Mouse (Mus musculus) midbrain, embryonic 10.5 days (tissue): ENCODE measurements at regions not wholly inside any gene's neighbourhood (a gene's known extent, or its start where the extent isn't known, plus 50 kb on each side); places are given as distances from the start of the nearest gene placed in this dataset.
A peak's percentile ranks its signal among the peaks of the same experiment; 100 is the strongest.

Source experiments
- DNase-seq: peaks from one replicate; pipeline ENCODE4 v3.0.0-alpha.2; 2017; ENCODE audit warnings: low spot score
- H3K27ac ChIP-seq: fragments of 300-500 bp; sonication (generic); replicated peaks from 2 replicates; pipeline ENCODE4 v1.5.1; 2016; ENCODE audit warnings: mild to moderate bottlenecking
- H3K27me3 ChIP-seq: fragments of 300-500 bp; sonication (generic); 2 replicates; pipeline ENCODE4 v1.6.1; 2016; ENCODE audit warnings: low read depth, mild to moderate bottlenecking; ENCODE audit not compliant: poor library complexity, severe bottlenecking
- H3K36me3 ChIP-seq: fragments of 300-500 bp; sonication (generic); 2 replicates; pipeline ENCODE4 v1.6.1; 2016; ENCODE audit warnings: mild to moderate bottlenecking, moderate library complexity
- H3K4me1 ChIP-seq: fragments of 300-500 bp; sonication (generic); 2 replicates; pipeline ENCODE4 v1.6.1; 2016
- H3K4me3 ChIP-seq: fragments of 300-500 bp; sonication (generic); 2 replicates; pipeline ENCODE4 v1.5.1; 2016; ENCODE audit warnings: mild to moderate bottlenecking, moderate library complexity
- H3K9me3 ChIP-seq: fragments of 300-500 bp; sonication (generic); replicated peaks from 2 replicates; pipeline ENCODE4 v1.6.1; 2016; ENCODE audit warnings: mild to moderate bottlenecking
- WGBS: fragments of 180-500 bp; shearing (Covaris S2); methylation state at CpG from one replicate; pipeline ENCODE4 v1.1.7; 2016; 5-methylcytosine and 5-hydroxymethylcytosine counted together

DNA sequence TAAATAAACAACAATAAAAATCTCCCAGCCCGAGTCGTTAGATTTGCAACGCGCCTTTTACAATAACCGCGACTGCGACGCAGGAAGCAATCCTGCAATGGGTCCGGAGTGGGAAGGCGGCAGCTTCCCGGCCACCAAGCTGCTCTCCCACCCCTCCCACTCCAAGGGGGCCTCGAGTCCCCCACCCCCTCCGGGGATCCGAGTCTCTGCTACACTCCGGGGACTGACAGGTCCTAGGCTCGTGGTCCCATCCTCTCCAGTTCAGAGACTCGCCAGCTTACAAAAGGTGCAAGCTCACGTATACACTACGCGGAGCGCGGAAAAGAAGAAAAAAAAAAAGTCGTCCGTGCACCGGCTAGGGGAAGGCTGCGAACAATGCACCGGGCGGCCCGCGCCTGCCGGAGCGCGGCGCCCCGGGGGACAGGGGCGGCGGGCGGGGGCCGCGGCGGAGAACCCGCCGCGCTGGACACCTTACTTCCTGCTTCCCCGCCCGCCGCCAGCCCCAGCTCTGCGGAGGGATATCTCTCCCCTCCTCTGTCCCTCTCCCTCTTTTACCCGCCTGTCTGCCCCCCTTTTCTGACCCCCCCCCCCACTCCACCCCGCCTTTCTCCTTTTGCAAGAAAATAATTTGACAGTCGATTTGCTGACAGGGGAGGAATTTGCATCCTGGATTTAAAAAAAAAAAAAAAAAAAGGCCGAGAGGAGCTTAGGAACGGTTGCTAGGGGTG, 130.0 kb upstream of the Ubr2 start:
- WGBS = 0% methylated on average over 52 of the region's 53 CpGs
- H3K27me3 ChIP-seq = peaks cover 12% of the 10 kb centered on the region; the same call in 1 of the 2 replicates
- no peaks in the 10 kb centered on the region for H3K9me3 ChIP-seq
- peak; percentile 85 for DNase-seq
- H3K36me3 ChIP-seq = 0 out of 2 replicates have a peak, but pooled peaks cover 5% of the 10 kb centered on the region
- peak overlapping the region; percentile 98 for H3K27ac ChIP-seq
- peak overlapping the region; percentile 83 for H3K4me3 ChIP-seq
- peaks cover 42% of the 10 kb centered on the region for H3K4me1 ChIP-seq

- peak; percentile 95 for DNase-seq
- peak overlapping the region; percentile 83 for H3K4me3 ChIP-seq
- 0% methylated on average over 31 of the region's 34 CpGs for WGBS
- H3K36me3 ChIP-seq = no peaks in the 10 kb centered on the region
- H3K27me3 ChIP-seq = peaks cover 12% of the 10 kb centered on the region; the same call in 1 of the 2 replicates
- peak overlapping the region; percentile 98 for H3K27ac ChIP-seq
- no peaks in the 10 kb centered on the region for H3K9me3 ChIP-seq
- peaks cover 42% of the 10 kb centered on the region for H3K4me1 ChIP-seq
Observed at GRCm38 (mm10) chr17:47139730-47140231, 129.4 kb upstream of the Ubr2 start.

- Histone ChIP-seq H3K36me3 (no peaks in the 10 kb centered on the region), H3K27ac (peak overlapping the region; percentile 98), H3K4me3 (peak overlapping the region; percentile 83), H3K9me3 (no peaks in the 10 kb centered on the region), H3K27me3 (peaks cover 12% of the 10 kb centered on the region; the same call in 1 of the 2 replicates), H3K4me1 (peaks cover 42% of the 10 kb centered on the region)
- no peak for DNase-seq
- WGBS = 2% methylated on average over 27 of the region's 27 CpGs
Observed at GRCm38 (mm10) chr17:47139171-47139617, 128.8 kb upstream of the Ubr2 start.

GRCm38 (mm10) chr17:47138174-47138573, 127.8 kb upstream of the Ubr2 start:
- WGBS = 23% methylated on average over 6 of the region's 6 CpGs
- H3K4me1 ChIP-seq = peaks cover 35% of the 10 kb centered on the region
- no peaks in the 10 kb centered on the region for H3K36me3 ChIP-seq
- H3K27ac ChIP-seq = peak overlapping the region; percentile 98; the same call in 1 of the 2 replicates
- no peak for DNase-seq
- H3K9me3 ChIP-seq = no peaks in the 10 kb centered on the region
- H3K4me3 ChIP-seq = no peak overlapping the region; the same call in 1 of the 2 replicates
- H3K27me3 ChIP-seq = peaks cover 12% of the 10 kb centered on the region; the same call in 1 of the 2 replicates

DNA sequence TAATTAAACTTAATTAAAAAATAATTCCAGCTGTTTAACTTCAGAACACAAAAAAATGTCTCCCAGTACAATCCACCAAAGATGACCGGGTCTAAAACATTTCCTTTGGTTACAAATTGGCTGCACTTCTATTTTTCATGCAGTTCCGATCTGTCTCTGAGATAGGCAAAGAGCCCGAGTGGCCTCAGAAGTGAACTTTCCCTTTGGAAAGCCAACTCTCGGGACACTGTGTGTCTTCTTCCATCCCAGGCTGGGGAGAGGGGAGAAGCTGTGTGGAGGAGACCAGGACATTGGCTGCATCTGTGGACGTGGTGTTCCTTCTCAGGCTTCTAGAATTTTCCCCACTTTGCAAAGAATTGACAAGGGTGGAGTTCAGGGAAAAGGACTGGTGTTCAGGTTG, 125.0 kb upstream of the Ubr2 start:
- no peaks in the 10 kb centered on the region for H3K9me3 ChIP-seq
- peaks cover 20% of the 10 kb centered on the region for H3K4me1 ChIP-seq
- no peak overlapping the region for H3K4me3 ChIP-seq
- DNase-seq = no peak
- no peaks in the 10 kb centered on the region for H3K36me3 ChIP-seq
- 89% methylated on average over 5 of the region's 5 CpGs for WGBS
- peaks cover 12% of the 10 kb centered on the region; the same call in 1 of the 2 replicates for H3K27me3 ChIP-seq
- no peak overlapping the region for H3K27ac ChIP-seq

GRCm38 (mm10) chr17:47133785-47134184, 123.4 kb upstream of the Ubr2 start:
- no peak overlapping the region for H3K4me3 ChIP-seq
- 81% methylated on average over 2 of the region's 2 CpGs for WGBS
- H3K9me3 ChIP-seq = no peaks in the 10 kb centered on the region
- H3K27me3 ChIP-seq = peaks cover 10% of the 10 kb centered on the region; the same call in 1 of the 2 replicates
- no peak overlapping the region for H3K27ac ChIP-seq
- DNase-seq = no peak
- H3K36me3 ChIP-seq = no peaks in the 10 kb centered on the region
- peaks cover 11% of the 10 kb centered on the region for H3K4me1 ChIP-seq

DNA sequence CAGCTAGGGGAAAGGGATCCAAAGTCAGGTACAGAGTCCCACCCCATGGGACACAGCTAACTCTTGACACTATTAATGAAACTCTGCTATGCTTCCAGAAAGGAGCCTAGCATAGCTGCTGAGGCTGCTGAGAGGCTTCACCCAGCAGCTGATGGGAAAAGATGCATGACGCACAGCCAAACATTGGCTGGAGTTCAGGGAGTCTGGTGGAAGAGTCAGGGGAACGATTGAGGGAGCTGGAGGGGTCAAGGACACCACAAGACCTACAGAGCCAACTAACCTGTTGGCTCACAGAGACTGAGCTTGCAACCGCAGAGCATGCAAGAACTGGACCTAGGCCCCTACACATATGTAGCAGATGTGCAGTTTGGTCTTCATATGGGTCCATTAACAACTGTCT, 117.2 kb upstream of the Ubr2 start:
- H3K36me3 ChIP-seq = no peaks in the 10 kb centered on the region
- no peaks in the 10 kb centered on the region for H3K4me1 ChIP-seq
- WGBS = 91% methylated on average over 3 of the region's 3 CpGs
- no peaks in the 10 kb centered on the region for H3K27me3 ChIP-seq
- H3K27ac ChIP-seq = no peak overlapping the region
- no peak for DNase-seq
- H3K4me3 ChIP-seq = no peak overlapping the region
- H3K9me3 ChIP-seq = no peaks in the 10 kb centered on the region

GRCm38 (mm10) chr17:47123576-47123975, 113.2 kb upstream of the Ubr2 start:
- 91% methylated on average over 18 of the region's 18 CpGs for WGBS
- no peak for DNase-seq
- Histone ChIP-seq H3K27ac (no peak overlapping the region), H3K4me1 (no peaks in the 10 kb centered on the region), H3K36me3 (no peaks in the 10 kb centered on the region), H3K4me3 (no peak overlapping the region), H3K27me3 (no peaks in the 10 kb centered on the region), H3K9me3 (no peaks in the 10 kb centered on the region)

GRCm38 (mm10) chr17:47122221-47122620, 111.9 kb upstream of the Ubr2 start:
- 78% methylated on average over 9 of the region's 9 CpGs for WGBS
- DNase-seq = no peak
- H3K27me3 ChIP-seq = no peaks in the 10 kb centered on the region

DNA sequence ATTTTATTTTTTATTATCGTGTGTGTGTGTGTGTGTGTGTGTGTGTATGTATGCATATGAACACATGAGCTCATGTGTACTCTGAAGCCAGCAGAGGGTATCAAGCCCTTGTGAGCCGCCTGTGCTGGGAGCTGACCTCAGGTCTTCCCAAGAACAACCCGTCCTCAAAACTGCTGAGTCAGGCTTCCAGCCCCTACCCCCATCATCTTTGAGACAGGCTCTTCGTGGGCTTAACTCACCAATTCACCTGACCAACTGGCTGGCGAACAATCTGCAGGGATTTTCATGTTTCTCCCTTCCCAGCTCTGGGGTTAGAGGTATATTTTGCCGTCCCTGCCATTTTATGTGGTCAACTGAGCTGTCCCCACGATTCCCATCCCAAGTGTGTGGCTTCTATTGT, 107.7 kb upstream of the Ubr2 start:
- no peaks in the 10 kb centered on the region for H3K4me1 ChIP-seq
- no peak overlapping the region for H3K4me3 ChIP-seq
- no peaks in the 10 kb centered on the region for H3K27me3 ChIP-seq
- no peak for DNase-seq
- no peaks in the 10 kb centered on the region for H3K9me3 ChIP-seq
- H3K27ac ChIP-seq = no peak overlapping the region
- WGBS = 83% methylated on average over 7 of the region's 7 CpGs
- no peaks in the 10 kb centered on the region for H3K36me3 ChIP-seq

More at GRCm38 (mm10) chr17:47122221-47122620, 111.9 kb upstream of the Ubr2 start:
- Histone ChIP-seq H3K4me3 (no peak overlapping the region), H3K9me3 (no peaks in the 10 kb centered on the region), H3K4me1 (no peaks in the 10 kb centered on the region), H3K36me3 (no peaks in the 10 kb centered on the region), H3K27ac (no peak overlapping the region)

DNA sequence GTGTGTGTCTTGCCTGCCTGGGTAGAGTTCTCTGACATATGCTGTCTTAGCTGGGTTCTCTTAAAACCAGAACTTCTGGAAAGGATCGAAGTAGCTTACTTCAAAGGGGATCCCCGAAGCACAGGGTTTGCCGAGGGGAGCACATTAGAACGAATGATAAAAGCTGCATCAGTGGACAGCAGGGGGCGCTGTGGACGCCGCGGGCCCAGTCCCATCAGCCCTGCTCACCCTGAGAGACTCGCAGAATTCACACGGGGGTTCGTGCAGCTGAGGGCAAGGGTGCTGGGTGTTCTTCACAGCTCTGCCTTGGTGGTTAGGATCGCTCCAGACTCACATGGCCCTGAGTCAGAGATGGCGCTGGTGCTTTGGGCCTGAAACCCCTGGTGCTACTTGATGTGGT, 105.4 kb upstream of the Ubr2 start:
- no peak overlapping the region for H3K4me3 ChIP-seq
- no peak overlapping the region for H3K27ac ChIP-seq
- no peaks in the 10 kb centered on the region for H3K4me1 ChIP-seq
- H3K36me3 ChIP-seq = no peaks in the 10 kb centered on the region
- no peaks in the 10 kb centered on the region for H3K27me3 ChIP-seq
- WGBS = 52% methylated on average over 13 of the region's 13 CpGs
- no peaks in the 10 kb centered on the region for H3K9me3 ChIP-seq
- DNase-seq = peak; percentile 41

DNA sequence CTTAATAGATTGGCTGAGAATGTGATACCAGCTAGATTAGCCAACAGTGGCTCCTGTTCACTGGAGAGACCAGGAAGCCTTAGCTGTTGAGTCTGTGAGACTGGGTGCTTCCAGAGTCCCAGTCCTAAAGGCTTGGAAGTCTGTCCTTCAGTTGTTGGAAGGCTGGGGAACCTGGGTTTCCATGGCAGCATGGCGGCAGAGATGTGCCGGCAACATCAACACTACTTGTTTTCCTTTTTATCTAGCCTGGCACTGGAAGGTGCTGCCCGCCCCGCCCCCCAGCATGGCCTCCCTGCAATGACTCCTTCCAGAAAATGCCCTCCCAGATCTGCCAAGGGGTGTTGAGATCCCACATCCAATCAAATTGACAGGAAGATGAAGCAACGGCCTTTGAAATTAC, 104.8 kb upstream of the Ubr2 start:
- Histone ChIP-seq H3K4me1 (no peaks in the 10 kb centered on the region), H3K4me3 (no peak overlapping the region), H3K27ac (no peak overlapping the region), H3K27me3 (no peaks in the 10 kb centered on the region), H3K9me3 (no peaks in the 10 kb centered on the region), H3K36me3 (no peaks in the 10 kb centered on the region)
- DNase-seq = no peak
- WGBS = 82% methylated on average over 5 of the region's 5 CpGs

- no peak for DNase-seq
- H3K36me3 ChIP-seq = no peaks in the 10 kb centered on the region
- no peaks in the 10 kb centered on the region for H3K9me3 ChIP-seq
- H3K4me1 ChIP-seq = no peaks in the 10 kb centered on the region
- no peaks in the 10 kb centered on the region for H3K27me3 ChIP-seq
- WGBS = 92% methylated on average over 7 of the region's 7 CpGs
- no peak overlapping the region for H3K4me3 ChIP-seq
- no peak overlapping the region for H3K27ac ChIP-seq
Observed at GRCm38 (mm10) chr17:47114736-47115135, 104.4 kb upstream of the Ubr2 start.
